Mouse (Mus musculus) adrenal gland, postnatal 25 days (tissue): ENCODE data around the gene Zfand3. TPM values are rescaled to one million over a fixed set of nuclear protein-coding genes. Genes with fewer than 3 reads are reported as not detected.

Source experiments
- DNase-seq: peaks from one replicate; pipeline ENCODE4 v3.0.0; 2021; ENCODE audit warnings: mixed read lengths
- total RNA-seq: library from RNA; stranded (reverse); gene quantifications from 2 replicates; pipeline ENCODE4 v1.2.3, GENCODE M21; 2021

The Zfand3 gene
- total RNA-seq, 1 experiment from 2014 or later = 144 TPM

GRCm38 (mm10) chr17:30110678-30111077 lies 106.1 kb downstream of the Zfand3 start:
- DNase-seq = no peak

DNA sequence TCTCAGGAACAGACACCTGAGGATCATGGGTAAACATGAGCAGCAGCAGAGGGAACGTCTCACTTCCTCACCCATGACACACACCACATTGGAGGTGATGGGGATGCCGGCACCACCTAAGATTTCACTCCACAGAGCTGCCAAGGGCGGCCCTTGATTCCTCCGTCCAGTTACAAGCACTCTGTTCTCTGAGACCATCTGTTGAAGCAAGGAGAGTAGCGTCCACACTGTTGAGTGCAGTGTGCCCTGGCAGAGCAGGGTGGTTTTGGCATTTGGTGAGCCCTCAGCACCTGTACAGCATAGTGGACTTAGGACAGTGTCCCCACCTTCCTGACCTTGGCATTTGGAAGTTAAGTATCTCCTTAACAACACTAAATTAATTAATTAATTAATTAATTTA lies 107.0 kb downstream of the Zfand3 start:
- no peak for DNase-seq

DNA sequence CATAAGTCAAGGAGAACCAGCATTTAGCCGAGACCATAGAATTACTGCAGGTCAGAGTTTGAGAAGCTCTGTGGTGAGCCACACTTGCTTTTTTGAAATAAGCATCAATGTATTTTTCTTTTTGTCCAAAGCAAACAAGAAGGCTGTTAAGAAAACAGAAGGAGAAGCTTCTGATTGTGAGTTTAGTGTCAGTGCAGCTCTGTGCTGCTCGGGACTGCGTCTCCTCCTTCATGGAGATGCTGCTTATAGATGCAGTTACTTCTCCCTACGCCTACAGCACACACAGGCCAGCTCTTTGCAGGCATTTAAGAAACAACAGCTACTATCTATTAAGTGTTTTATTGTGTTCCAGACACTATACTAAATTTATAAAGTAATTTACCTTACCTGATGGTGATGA lies 107.5 kb downstream of the Zfand3 start:
- no peak for DNase-seq

- no peak for DNase-seq
Observed at GRCm38 (mm10) chr17:30112555-30113305, 108.2 kb downstream of the Zfand3 start.

DNA sequence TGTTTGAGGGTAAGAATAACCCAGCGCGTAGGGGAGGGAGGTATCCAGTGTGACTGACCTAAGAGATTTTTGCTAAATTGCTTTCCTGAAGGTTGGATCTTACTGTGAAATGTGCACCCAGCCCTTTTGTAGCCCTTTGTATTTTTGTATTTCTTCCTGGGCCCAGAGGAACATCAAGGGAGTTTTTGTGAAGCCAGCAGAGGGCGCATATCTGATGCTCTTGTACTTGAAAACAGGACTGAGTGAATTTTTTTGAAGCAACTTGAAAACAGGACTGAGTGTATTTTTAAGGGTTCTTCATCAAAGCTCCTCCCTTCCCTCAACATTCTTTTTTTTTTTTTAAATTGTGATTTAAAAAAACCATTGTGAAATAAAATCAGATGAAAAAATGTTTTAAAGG lies 110.2 kb downstream of the Zfand3 start:
- peak; percentile 52 for DNase-seq

DNA sequence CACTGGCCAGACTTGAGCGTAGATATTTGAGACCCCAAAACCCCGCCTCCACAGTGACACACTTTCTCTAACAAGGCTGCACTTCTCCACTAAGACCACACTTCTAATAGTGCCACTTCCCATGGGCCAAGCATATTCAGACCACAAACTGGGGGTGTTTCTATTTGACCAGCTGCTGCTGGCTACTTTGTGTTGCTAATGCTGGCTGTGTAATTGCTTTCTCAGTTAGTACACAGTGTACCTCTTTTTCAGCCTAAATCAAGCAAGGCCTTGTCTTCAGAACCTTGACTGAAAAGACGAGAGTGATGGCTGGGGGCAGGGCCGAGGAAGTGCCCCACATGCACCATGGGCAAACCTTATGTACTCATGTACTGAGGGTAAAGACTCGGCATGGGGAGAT lies 111.7 kb downstream of the Zfand3 start:
- no peak for DNase-seq

DNA sequence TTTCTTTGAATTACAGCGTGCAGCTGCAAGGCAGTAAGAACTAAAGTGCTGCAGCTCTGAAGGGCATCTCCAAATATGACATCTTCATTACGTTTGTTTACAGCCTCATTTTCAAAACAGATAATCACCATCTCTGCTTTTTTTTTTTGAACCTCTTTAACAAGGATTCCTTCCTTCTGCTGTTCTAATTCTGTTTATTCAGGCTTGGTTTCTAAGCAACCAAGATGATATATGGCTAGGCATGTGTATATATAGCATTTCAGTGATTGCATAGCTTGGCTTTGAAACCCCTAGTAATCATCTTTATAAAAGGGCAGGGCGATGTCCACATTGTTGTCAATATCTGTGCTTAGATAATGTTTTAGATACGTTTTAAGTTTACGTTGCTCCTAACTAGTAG lies 113.5 kb downstream of the Zfand3 start:
- DNase-seq = no peak

DNA sequence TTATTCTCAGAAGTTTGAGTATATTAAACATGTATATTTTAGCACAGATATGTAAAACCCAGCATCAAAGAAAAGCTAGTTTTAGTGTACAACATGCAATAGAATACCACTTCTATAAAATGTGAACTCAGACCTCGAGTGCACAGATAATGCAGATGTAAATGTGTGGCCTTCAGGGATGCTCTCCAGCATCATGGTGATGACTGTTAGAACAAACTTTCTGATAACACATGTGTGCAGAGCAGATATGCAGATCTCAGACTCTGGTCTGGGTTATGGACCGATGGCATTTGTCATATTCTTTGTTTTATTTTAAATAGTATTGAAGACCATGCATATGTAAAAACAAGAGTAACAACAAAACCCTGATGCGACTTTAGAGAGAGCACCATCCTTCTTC lies 117.7 kb downstream of the Zfand3 start:
- no peak for DNase-seq

DNA sequence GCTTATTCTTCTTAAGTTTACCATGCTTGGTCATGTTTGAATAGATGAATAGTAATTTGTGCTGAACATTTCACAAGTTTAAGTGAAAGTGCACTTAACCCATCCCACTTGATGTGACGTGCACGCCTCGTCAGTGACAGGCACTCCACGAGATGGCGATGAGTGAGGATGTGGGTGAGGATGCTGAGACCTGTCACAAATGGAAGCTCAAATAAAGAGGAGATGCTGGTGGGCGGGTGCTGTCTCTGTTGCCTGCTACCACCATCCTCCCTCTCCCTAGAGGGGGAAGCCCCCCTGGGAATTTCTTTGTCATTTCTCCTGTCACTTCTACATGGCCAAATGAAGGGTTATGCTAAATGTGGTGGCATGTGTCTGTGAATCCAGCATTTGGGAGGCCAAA lies 123.9 kb downstream of the Zfand3 start:
- no peak for DNase-seq

- no peak for DNase-seq
Observed at GRCm38 (mm10) chr17:30129220-30129619, 124.7 kb downstream of the Zfand3 start.

DNA sequence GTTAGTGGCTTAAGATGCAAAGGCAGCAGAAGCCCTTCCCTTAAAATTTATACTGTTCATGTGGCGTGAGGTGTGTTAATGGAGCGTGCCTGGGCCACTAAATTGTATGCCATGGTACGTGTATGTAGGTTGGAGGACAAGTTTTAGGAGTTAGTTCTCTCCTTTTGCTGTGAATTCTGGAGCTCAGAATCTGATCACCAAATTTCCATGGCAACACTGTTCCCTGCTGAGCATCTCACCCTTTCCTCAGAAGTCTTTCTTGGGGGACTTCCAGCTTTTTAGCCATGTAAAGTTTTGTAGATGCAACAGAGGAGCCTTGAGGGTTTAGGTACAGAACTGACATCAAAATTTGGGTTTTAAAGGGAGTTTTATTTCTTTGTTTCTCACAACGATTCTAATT lies 125.8 kb downstream of the Zfand3 start:
- DNase-seq = no peak

GRCm38 (mm10) chr17:30133641-30134040 lies 129.1 kb downstream of the Zfand3 start:
- DNase-seq = no peak

GRCm38 (mm10) chr17:30134955-30135735 lies 130.6 kb downstream of the Zfand3 start:
- no peak for DNase-seq

DNA sequence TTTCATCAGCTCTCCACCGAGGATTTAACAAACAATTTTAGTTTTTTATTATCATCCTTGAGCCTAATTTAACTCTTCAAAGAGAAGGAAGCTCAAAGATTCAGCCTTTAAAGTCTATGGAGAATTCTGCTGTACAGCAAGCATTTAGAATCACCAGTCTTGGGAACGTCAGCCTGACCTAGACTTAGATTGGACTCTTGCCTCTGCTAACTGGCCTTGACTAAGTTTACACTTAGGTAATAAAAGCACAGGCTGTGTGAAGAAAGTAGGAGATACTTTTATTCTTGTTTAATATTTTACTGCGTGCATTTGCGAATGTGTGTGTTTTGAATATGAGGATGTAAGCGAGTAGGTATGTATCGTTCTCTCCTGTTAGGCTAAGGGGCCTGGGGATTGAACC lies 131.4 kb downstream of the Zfand3 start:
- DNase-seq = no peak

- no peak for DNase-seq
Observed at GRCm38 (mm10) chr17:30136684-30137083, 132.2 kb downstream of the Zfand3 start.

DNA sequence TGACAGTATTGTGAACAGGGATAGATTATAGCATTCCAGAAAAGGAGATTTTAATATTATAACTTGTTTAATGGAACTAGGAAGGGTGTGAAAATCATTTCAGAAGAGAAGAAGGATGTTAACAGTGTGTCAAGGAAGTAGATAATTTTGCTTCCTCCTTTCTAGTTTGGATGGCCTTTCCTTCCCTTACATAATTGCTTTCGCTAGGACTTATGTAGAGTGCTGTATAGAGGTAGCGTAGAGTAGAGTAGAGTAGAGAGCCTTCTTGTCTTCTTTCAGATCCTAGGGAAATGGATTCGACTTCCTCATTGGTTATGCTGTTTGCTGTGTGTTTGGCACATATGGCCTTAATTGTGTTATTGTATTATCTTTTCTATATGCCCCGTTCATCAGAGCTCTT lies 132.6 kb downstream of the Zfand3 start:
- no peak for DNase-seq

GRCm38 (mm10) chr17:30144114-30144513 lies 139.6 kb downstream of the Zfand3 start:
- no peak for DNase-seq

DNA sequence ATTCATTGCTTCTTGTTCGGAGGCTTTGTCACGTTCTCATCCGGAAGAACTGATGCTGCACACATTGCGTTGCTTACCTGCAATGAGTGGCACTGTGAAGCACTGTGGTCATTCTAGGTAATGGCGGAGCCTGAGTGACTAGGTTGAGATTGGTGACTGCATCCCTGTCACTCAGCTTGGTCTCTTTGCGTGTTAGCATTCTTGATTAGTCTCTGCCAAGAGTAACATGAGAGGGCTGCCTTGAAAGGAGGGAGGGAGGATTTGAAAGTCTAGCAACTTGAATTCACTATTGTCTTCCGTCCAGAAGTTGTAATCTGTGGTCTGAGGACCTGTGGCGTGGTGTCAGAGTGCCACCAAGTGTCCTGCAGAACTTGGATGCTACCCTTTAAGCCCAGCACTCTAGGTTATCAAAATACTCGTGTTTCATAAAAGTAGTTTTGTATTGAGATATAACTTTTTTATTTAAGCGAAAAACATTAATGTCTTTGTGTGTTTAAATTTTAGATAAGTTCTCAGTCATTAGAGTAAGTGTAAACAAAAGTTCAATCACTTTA lies 141.1 kb downstream of the Zfand3 start:
- DNase-seq = no peak

DNA sequence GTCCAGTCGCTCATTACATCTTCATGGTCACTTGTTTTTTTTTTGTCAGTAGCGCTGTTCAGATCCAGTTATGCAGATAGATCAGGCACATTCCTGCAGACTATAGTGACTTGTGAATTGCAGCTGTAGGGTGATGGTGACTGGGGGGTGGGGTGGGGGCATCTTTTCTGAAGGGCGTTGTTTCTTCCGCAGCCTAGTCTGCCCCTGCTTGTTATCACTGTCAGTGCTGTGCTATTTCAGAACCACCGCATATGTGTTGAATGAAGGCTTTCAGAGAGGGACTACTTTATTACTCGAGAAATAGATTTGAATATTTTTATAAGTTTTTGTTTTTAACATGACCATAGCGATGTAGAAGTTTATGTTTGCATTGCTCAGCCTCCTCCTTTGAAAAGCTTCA lies 142.0 kb downstream of the Zfand3 start:
- no peak for DNase-seq

GRCm38 (mm10) chr17:30147897-30148296 lies 143.4 kb downstream of the Zfand3 start:
- no peak for DNase-seq

GRCm38 (mm10) chr17:30148320-30148719 lies 143.8 kb downstream of the Zfand3 start:
- DNase-seq = no peak

DNA sequence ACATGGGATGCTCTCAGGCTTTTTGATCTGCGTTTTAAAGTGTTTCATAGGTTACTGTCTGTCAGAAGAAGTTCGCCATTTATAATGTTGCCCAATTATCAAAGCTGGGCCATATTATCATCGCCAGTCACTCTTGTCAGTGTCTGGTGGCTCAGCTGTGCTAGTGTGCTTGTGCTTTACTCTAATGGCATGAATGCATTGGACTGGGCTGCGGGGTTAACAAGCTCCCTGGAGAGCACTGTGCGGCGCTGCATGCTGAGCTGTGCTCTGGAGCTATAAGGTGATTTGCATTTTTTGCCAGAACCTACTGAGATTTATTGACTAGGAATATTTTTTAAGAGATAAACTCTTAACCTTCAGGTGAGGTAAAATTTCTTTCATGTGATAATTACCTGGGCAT lies 145.4 kb downstream of the Zfand3 start:
- DNase-seq = no peak

- no peak for DNase-seq
Observed at GRCm38 (mm10) chr17:30154144-30154543, 149.6 kb downstream of the Zfand3 start.

DNA sequence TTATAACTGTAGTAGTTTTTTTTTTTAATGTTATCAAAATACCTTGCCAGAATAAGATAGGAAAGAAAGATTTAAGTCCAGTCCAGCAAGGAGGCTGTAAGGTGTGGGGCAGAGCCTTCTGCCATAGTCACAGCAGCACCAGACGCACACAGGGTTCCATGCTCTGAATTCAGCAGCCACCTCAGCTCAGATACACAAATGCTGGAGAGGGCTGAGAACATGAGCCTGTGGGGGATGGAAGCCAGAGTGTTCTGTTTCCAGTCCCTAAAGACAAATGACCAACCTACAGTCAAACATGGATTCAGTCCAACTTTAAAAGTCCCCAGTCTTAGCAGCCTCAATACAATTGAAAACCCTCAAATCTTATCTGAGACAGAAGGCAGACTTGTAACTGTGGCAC lies 150.3 kb downstream of the Zfand3 start:
- no peak for DNase-seq
